Mouse (Mus musculus) limb, embryonic 10.5 days (tissue): ENCODE data around the gene Cyp4f40. TPM values are rescaled to one million over a fixed set of nuclear protein-coding genes. Genes with fewer than 3 reads are reported as not detected.
"Not testable (repeated sequence)": the region's sequence is repeated elsewhere in the genome, so short reads cannot be mapped to it uniquely, and the experiment has no call there.

Source experiments
- DNase-seq: peaks from one replicate; pipeline ENCODE4 v3.0.0-alpha.2; 2017; ENCODE audit warnings: low spot score
- H3K27ac ChIP-seq: fragments of 300-500 bp; sonication (generic); 2 replicates; pipeline ENCODE4 v1.5.1; 2016; ENCODE audit warnings: mild to moderate bottlenecking
- H3K27me3 ChIP-seq: fragments of 300-500 bp; sonication (generic); 2 replicates; pipeline ENCODE4 v1.6.1; 2016; ENCODE audit warnings: low read depth, mild to moderate bottlenecking; ENCODE audit not compliant: poor library complexity, severe bottlenecking
- H3K36me3 ChIP-seq: fragments of 300-500 bp; sonication (generic); 2 replicates; pipeline ENCODE4 v1.6.1; 2016; ENCODE audit warnings: mild to moderate bottlenecking, moderate library complexity
- H3K4me1 ChIP-seq: fragments of 300-500 bp; sonication (generic); 2 replicates; pipeline ENCODE4 v1.6.1; 2016
- H3K4me3 ChIP-seq: fragments of 300-500 bp; sonication (generic); 2 replicates; pipeline ENCODE4 v1.5.1; 2016; ENCODE audit warnings: mild to moderate bottlenecking, moderate library complexity
- H3K9me3 ChIP-seq: fragments of 300-500 bp; sonication (generic); replicated peaks from 2 replicates; pipeline ENCODE4 v1.6.1; 2016; ENCODE audit warnings: mild to moderate bottlenecking
- WGBS: fragments of 180-500 bp; shearing (Covaris S2); methylation state at CpG from one replicate; pipeline ENCODE4 v1.1.7; 2016; 5-methylcytosine and 5-hydroxymethylcytosine counted together
- polyA plus RNA-seq: library from polyadenylated mRNA; unstranded; fragments of >200 nt; fragmentation: Nextera tagmentation; extraction: Ambion mirVana; gene quantifications from 2 replicates; pipeline ENCODE4 v1.2.1, GENCODE M21; 2016

Gene Cyp4f40
- polyA plus RNA-seq, 1 experiment from 2014 or later, result not detected

- no peaks in the 10 kb centered on the region for H3K36me3 ChIP-seq
- H3K4me3 ChIP-seq, result no peak overlapping the region
- 86% methylated on average over 3 of the region's 3 CpGs for WGBS
- no peak for DNase-seq
- no peaks in the 10 kb centered on the region for H3K27me3 ChIP-seq
- H3K9me3 ChIP-seq, result no peaks in the 10 kb centered on the region
- no peak overlapping the region for H3K27ac ChIP-seq
- no peaks in the 10 kb centered on the region for H3K4me1 ChIP-seq
These were observed 1.7 kb upstream of the Cyp4f40 start for GRCm38 (mm10) chr17:32657041-32657440.

GRCm38 (mm10) chr17:32658246-32658645 lies 454 bp upstream of the Cyp4f40 start:
- no peak overlapping the region for H3K27ac ChIP-seq
- 67% methylated on average over 1 of the region's 1 CpGs for WGBS
- H3K4me1 ChIP-seq, result no peaks in the 10 kb centered on the region
- no peak for DNase-seq
- no peaks in the 10 kb centered on the region for H3K36me3 ChIP-seq
- no peaks in the 10 kb centered on the region for H3K27me3 ChIP-seq
- H3K4me3 ChIP-seq, result no peak overlapping the region
- no peaks in the 10 kb centered on the region for H3K9me3 ChIP-seq

DNA sequence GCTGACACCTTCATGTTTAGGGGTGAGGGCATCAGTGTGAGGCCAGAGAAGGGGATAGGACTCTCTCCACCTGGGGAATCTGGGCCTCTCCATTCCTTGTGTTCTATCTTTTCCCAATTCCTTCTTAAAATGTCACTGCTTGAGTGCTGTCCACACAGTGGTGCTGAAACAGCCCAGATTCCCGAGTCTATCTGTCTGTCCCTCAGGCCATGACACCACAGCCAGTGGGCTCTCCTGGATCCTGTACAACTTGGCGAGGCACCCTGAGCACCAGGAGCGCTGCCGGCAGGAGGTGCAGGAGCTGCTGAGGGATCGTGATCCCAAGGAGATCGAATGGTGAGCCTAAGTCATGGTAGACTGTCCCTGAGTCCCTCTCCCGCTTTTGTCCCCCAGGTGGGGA lies 15.3 kb downstream of the Cyp4f40 start:
- Histone ChIP-seq H3K9me3 (no peaks in the 10 kb centered on the region), H3K4me3 (no peak overlapping the region), H3K36me3 (no peaks in the 10 kb centered on the region), H3K27me3 (no peaks in the 10 kb centered on the region), H3K4me1 (0 out of 2 replicates have a peak, but pooled peaks cover 3% of the 10 kb centered on the region), H3K27ac (no peak overlapping the region)
- 68% methylated on average over 7 of the region's 7 CpGs for WGBS
- peak; percentile 36 for DNase-seq

DNA sequence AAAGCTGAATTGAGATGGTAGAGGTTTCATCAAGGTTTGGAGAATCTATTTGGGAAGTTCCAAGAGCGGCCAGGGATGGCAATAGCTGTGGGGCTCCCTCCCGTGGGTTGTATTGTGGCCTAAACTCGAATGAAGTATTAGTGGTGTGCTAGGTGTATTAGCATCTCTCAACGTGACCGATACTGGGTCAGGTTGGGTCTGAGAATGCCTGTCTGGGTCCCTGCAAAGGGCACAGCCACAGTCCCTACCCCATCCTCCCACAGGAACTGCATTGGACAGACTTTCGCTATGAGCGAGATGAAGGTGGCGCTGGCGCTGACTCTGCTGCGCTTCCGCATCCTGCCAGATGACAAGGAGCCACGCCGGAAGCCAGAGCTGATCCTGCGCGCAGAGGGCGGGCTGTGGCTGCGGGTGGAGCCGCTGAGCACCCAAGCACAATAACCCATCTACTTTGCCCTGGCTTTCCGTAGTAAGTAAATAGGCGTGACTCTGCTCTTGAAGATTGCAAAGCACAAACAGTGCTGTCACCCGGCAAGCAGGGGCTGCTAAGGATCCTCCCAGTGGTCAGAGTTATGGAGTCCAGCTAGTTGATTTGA lies 17.4 kb downstream of the Cyp4f40 start:
- 42% methylated on average over 21 of the region's 21 CpGs for WGBS

GRCm38 (mm10) chr17:32680404-32680803 lies 21.7 kb downstream of the Cyp4f40 start:
- no peaks in the 10 kb centered on the region for H3K36me3 ChIP-seq
- H3K9me3 ChIP-seq, result no peaks in the 10 kb centered on the region
- H3K27ac ChIP-seq, result no peak overlapping the region
- H3K27me3 ChIP-seq, result no peaks in the 10 kb centered on the region
- DNase-seq, result peak; percentile 42
- H3K4me1 ChIP-seq, result peaks cover 8% of the 10 kb centered on the region; the same call in 1 of the 2 replicates
- H3K4me3 ChIP-seq, result no peak overlapping the region
- 34% methylated on average over 2 of the region's 2 CpGs for WGBS

More for the DNA sequence above, 17.4 kb downstream of the Cyp4f40 start:
- Histone ChIP-seq H3K4me1 (0 out of 2 replicates have a peak, but pooled peaks cover 3% of the 10 kb centered on the region), H3K4me3 (no peak overlapping the region), H3K9me3 (no peaks in the 10 kb centered on the region), H3K27me3 (no peaks in the 10 kb centered on the region), H3K36me3 (no peaks in the 10 kb centered on the region), H3K27ac (no peak overlapping the region)
- no peak for DNase-seq

GRCm38 (mm10) chr17:32685048-32685750 lies 26.5 kb downstream of the Cyp4f40 start, which contains the start of gene Cyp4f15:
Cyp4f15 (plus strand) TSS chr17:32685627.
- H3K4me3 ChIP-seq, result 0 out of 2 replicates have a peak within 1 kb of the TSS, but pooled peaks have one; percentile 18
- H3K27me3 ChIP-seq, result no peaks in the 10 kb centered on the region
- no peak for DNase-seq
- peaks cover 6% of the 10 kb centered on the region; the same call in 1 of the 2 replicates for H3K4me1 ChIP-seq
- H3K36me3 ChIP-seq, result no peaks in the 10 kb centered on the region
- no peaks in the 10 kb centered on the region for H3K9me3 ChIP-seq
- H3K27ac ChIP-seq, result peak within 1 kb of the TSS; percentile 66; the same call in 1 of the 2 replicates
- 30% methylated on average over 7 of the region's 7 CpGs for WGBS

DNA sequence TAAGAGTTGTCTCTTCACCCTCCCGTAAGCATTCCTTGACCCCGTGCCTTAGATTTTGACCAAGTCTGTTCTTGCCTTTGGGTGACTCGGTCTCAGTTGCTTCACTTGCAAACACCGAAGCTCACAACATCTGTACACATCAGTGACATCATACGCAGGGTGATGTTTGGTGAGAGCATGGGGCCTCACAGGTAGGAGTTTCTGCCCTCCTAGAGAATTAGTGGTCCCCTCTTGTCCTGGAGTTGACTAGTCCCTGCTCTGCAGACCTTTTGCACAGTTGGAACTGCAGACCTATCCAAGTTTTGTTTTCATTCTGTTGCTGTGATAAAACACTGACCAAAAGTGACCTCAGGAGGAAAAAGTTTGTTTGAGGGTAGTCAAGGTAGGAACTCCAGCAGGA lies 28.0 kb downstream of the Cyp4f40 start:
- H3K9me3 ChIP-seq, result no peaks in the 10 kb centered on the region
- H3K36me3 ChIP-seq, result no peaks in the 10 kb centered on the region
- H3K27me3 ChIP-seq, result no peaks in the 10 kb centered on the region
- peaks cover 6% of the 10 kb centered on the region; the same call in 1 of the 2 replicates for H3K4me1 ChIP-seq
- no peak overlapping the region for H3K4me3 ChIP-seq
- 94% methylated on average over 5 of the region's 5 CpGs for whole genome bisulfite sequencing
- H3K27ac ChIP-seq, result no peak overlapping the region
- DNase-seq, result no peak

DNA sequence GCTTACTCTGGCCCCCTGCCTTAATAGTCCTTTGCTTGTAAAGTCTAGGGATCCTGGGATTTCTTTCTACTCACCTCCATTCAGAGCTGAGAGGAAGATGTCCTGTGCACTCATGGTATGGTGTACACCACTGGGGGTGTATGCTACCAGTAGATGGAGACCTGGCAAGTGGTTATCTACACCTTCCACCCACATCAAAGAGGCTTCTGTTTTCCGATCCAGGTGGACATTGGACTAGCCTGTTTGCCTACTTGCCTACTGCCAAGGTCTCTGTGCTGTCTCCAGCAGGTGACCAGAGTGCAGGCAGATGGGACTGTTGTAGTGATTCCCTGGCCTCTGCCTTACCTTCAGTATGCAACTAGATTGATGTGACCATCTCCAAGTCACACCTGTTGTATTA lies 32.3 kb downstream of the Cyp4f40 start:
- H3K27me3 ChIP-seq, result no peaks in the 10 kb centered on the region
- no peak overlapping the region for H3K4me3 ChIP-seq
- no peaks in the 10 kb centered on the region for H3K36me3 ChIP-seq
- no peaks in the 10 kb centered on the region for H3K4me1 ChIP-seq
- 84% methylated on average over 1 of the region's 1 CpGs for WGBS
- DNase-seq, result no peak
- no peak overlapping the region for H3K27ac ChIP-seq
- H3K9me3 ChIP-seq, result no peaks in the 10 kb centered on the region

GRCm38 (mm10) chr17:32702826-32703225 lies 44.1 kb downstream of the Cyp4f40 start:
- Histone ChIP-seq H3K4me3 (peak overlapping the region; percentile 15; the same call in 1 of the 2 replicates), H3K4me1 (no peaks in the 10 kb centered on the region), H3K36me3 (no peaks in the 10 kb centered on the region), H3K9me3 (no peaks in the 10 kb centered on the region), H3K27me3 (no peaks in the 10 kb centered on the region), H3K27ac (no peak overlapping the region)
- no peak for DNase-seq
- 39% methylated on average over 22 of the region's 22 CpGs for WGBS

DNA sequence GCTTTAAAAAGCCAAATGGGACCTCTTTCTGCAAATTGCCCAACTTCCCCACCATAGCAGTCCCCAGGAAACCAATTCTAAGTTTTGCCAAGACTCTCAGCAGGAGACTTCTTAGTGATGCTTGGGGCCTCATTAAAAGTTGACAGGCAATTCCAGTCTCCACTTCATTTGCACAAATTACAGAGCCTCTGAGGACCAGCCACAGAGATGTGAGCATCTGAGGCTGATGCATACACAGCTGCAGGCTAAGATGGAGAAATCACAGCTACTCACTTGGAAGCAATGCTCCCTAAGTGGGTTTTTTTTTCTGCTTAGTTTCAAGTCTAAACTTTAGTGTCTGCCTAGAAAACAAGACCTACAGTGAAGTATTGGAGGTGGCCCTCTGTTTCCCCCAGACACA lies 51.8 kb downstream of the Cyp4f40 start:
- not testable (repeated sequence) for H3K4me3 ChIP-seq, H3K9me3 ChIP-seq, H3K36me3 ChIP-seq, H3K27ac ChIP-seq, DNase-seq, H3K27me3 ChIP-seq, H3K4me1 ChIP-seq

- H3K4me3 ChIP-seq, H3K27ac ChIP-seq, H3K27me3 ChIP-seq, H3K36me3 ChIP-seq, H3K9me3 ChIP-seq, H3K4me1 ChIP-seq, DNase-seq: not testable (repeated sequence)
- WGBS, result 92% methylated on average over 1 of the region's 1 CpGs
These were observed 63.5 kb downstream of the Cyp4f40 start for GRCm38 (mm10) chr17:32722151-32722550.

- 83% methylated on average over 7 of the region's 7 CpGs for WGBS
- no peak overlapping the region for H3K27ac ChIP-seq
- H3K9me3 ChIP-seq, result no peaks in the 10 kb centered on the region
- H3K36me3 ChIP-seq, result no peaks in the 10 kb centered on the region
- H3K27me3 ChIP-seq, result no peaks in the 10 kb centered on the region
- no peak for DNase-seq
- no peaks in the 10 kb centered on the region for H3K4me1 ChIP-seq
- no peak overlapping the region for H3K4me3 ChIP-seq
These were observed 64.1 kb downstream of the Cyp4f40 start for GRCm38 (mm10) chr17:32722771-32723170.

DNA sequence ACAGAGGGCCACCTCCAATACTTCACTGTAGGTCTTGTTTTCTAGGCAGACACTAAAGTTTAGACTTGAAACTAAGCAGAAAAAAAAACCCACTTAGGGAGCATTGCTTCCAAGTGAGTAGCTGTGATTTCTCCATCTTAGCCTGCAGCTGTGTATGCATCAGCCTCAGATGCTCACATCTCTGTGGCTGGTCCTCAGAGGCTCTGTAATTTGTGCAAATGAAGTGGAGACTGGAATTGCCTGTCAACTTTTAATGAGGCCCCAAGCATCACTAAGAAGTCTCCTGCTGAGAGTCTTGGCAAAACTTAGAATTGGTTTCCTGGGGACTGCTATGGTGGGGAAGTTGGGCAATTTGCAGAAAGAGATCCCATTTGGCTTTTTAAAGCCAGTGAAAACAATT lies 67.7 kb downstream of the Cyp4f40 start:
- not testable (repeated sequence) for H3K36me3 ChIP-seq, H3K9me3 ChIP-seq, H3K4me1 ChIP-seq, DNase-seq, H3K4me3 ChIP-seq, H3K27me3 ChIP-seq, H3K27ac ChIP-seq
